Mouse (Mus musculus) mouse embryonic stem cell (cell line): Measurements from ENCODE around the gene Borcs6.
"Not testable (repeated sequence)": the region's sequence is repeated elsewhere in the genome, so short reads cannot be mapped to it uniquely, and the experiment has no call there.

Experiments
- in situ Hi-C, 2 experiments: fragments of 300-500 bp; cut with MboI; formaldehyde crosslinking; loops; 1 replicate in 1 of 2; 3 replicates in 1 of 2; pipeline ENCODE4 v1.14.3; 2019 to 2020; ENCODE audit warnings: low sequenced_read_pairs in 2 of 2, low pct_unique_long_range_greater_than_20kb in 1 of 2, mixed read lengths in 1 of 2; ENCODE audit not compliant: unreplicated experiment in 1 of 2

Gene Borcs6

DNA sequence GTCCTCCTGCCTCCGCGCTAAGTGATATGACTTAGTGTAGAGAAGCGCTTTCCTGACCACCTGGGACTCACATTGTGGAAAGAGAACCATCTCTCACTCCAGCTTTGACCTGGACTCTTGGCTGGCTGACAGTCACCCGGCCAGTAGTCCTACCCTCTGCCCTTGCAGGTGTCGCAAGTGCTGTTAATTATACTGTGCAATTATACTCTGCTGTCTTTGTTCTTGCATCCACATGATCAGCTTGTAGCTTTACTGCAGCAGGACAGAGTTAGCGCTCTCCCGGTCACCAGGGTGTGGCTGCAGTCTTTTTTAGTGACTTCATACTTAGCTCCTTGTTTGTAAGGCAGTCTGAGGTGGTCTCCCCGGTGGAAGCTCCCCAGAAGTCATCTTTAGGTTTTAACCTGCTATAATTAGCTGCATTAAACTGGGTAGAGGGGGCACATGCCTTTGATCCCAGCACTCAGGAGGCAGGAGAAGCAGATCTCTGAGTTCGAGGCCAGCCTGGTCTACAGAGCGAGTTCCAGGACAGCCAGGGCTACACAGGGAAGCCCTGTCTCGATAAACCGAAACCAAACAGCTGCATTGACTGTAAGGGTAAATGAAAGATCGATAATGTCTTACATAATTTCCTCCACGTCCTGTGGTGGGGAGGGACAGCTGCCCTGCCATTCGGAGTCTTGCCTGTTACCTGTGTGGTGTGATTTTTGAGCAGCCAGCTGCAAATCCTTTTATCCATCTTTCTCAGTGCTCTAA, 20.8 kb downstream of the Borcs6 start:
- in situ Hi-C loops = no loop called here

DNA sequence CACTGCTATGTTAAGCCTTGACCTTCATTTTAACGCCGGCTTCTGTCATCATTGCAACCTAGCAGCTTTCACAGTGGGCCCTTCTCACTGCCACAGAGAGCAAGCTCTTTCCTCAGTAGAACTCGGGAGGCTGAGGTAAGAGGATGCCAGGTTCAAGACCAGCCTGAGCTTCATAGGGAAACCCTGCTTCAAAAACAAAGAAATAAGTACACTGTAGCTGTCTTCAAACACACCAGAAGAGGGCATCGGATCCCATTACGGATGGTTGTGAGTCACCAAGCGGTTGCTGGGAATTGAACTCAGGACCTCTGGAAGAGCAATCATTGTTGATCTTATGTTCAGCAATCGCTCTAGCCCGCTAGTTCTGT, 21.3 kb downstream of the Borcs6 start:
- in situ Hi-C loops = no loop called here

DNA sequence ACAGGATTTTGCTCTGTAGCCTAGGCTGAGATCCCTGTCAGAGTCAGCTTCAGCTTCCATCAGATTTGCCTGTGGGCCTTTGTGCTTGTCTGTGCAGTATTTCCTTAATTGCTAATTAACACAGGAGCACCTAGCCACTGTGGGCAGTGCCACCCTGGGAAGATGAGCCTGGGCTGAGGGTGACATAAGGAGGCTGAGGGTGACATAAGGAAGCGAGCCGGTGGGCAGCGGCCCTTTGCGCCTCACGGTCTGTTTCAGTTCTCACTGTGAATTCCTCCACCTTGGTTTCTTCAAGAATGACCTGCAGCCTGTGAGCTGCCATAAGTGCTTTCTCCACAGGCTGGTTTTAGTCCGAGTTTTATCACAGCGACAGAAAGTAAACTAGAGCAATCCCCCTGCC, 22.1 kb downstream of the Borcs6 start:
- in situ Hi-C loops = no loop called here

DNA sequence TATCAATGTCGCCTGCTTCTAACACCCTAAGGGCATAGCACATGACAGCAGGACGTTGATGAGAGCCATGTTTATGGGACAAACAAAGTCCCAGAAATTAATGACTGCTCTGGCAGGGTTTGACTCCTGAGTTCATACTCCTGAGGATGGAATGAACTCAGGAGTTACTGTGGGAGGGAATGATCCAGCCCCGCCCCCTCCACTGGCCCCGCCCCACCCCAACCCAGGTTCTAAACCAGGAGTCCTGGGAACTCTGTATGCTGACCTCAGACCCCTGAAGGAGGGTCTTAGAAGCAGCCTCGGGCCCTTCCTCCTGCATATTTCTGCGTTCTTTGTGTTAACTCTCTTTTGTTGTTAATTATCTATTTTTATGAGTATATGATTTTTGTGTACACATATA, 26.1 kb downstream of the Borcs6 start:
- in situ Hi-C loops = no loop called here

DNA sequence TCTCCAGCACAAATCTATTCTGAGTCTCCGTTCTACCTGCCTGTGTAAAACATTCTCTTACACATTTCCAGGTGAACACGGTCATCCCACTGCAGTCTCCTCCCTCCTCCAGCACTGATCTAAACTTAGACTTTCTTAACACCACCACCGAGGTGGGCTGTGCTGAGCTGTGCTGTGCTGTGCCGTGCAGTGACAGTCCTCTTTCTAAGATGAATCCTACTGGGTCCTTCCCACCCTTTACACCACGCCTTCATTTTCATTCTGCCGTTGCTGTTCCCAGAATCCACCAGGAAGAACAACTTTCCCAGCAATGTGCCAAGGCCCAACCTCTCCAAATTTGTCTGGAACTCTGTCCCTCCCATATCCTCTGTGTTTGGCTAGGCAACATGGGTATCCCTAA, 26.9 kb downstream of the Borcs6 start:
- in situ Hi-C loops = no loop called here

DNA sequence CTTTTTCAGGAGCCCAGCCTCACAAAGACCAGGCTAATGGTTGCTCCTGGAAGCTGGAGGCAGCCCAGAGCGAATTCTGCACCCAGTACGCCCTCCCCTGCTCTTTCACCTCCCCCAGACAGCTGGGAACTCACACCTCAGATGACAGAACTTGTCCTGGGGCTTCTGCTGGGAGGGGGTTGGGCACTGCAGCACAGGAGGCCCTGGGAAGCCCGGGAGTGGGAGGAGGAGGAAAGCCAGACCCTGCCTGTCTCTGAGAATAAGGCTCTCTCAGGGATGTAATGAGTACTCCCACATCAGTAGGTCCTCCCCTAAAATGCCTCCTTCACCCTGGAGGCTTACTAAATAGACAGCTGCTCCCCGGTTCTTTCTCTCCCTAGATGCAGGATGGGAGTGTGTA, 27.6 kb downstream of the Borcs6 start:
- in situ Hi-C loops = no loop called here

DNA sequence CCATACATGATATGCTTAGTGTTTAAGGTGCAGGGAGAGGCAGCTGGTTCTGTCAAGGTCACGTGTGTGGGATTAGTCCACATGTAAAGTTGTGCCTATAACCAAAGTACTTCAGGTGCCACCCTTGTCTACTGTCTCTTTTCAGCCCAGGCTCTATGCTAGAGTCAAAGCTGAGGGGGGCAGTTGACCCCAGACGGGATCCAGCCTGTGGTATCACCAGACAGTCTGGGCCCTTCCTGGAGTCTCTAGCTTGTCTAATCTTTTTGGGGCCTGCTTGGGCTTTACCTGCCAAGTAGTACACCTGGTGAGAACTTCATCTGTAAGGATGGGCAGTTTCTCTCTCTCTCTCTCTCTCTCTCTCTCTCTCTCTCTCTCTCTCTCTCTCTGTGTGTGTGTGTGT, 28.1 kb downstream of the Borcs6 start:
- in situ Hi-C loops = no loop called here

DNA sequence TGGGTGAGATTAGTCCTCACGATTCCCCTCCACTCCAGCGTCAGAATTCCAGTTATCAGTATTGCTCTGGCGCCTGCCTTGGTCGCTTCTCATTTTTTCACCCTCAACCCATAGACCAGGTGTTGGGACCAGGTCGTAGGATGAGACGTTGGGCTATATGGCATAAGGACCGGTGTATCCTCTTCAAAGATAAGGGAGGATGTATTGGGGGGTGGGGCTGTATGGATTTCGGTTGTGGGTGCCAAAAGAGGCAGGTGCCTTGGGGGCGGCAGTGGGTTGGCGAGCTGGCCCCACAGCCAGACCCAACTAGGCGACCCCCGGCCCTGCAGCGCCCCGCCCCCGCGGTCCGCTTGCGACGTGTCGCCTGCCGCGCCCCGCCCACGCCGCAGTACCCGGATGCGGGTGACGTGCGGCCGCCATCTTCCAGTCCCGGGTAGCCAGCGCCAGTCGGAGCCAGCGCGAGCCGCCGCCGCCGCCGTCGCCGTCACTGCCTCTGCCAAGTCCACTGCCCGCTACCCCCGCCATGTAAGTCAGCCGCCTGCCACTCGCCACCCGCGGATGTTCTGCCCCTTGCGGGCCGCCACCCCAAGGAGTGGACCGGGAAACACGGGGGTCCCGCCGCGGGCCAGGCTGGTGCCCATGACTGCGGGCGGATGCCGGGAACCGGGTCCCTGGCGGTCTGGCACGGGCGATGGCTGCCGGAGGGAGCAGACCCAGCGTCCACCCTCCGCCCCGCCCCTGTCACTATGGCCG, 28.8 kb downstream of the Borcs6 start, which contains the start of gene Vamp2:
Gene Vamp2, plus strand, starts transcription at position 388 of the 753 bp plus-strand sequence.
- in situ Hi-C loops = no loop called here

DNA sequence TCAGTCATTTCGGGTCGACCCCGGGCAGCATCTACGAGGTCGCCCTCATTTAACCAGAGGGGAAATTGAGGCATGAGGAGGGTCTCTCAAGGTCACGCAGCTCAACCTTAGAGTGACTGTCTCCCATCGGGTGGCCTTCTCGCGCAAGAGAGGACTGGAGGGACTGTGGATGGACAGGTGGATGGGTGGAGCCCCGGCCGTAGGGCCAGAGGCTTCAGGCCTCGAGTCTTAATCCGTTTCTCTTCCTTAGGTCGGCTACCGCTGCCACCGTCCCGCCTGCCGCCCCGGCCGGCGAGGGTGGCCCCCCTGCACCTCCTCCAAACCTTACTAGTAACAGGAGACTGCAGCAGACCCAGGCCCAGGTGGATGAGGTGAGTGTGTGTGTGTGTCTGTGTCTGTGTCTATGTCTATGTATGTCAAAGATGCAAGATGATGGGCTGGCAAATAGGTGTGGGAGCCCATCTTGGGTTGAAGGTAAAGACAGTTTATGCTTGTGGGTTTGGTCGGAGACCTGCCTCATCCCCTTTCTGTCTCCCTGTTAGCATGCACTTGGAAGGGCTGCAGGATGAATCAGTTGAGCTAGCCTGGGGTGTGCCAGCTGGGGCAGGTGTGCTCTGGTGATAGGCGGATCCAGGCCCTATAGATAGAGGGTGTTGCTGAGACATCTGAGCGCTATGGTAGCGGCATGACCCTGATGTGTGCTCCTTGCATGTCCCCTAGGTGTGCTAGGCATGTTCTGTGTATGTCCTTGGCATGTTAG, 29.5 kb downstream of the Borcs6 start:
- in situ Hi-C loops = no loop called here

DNA sequence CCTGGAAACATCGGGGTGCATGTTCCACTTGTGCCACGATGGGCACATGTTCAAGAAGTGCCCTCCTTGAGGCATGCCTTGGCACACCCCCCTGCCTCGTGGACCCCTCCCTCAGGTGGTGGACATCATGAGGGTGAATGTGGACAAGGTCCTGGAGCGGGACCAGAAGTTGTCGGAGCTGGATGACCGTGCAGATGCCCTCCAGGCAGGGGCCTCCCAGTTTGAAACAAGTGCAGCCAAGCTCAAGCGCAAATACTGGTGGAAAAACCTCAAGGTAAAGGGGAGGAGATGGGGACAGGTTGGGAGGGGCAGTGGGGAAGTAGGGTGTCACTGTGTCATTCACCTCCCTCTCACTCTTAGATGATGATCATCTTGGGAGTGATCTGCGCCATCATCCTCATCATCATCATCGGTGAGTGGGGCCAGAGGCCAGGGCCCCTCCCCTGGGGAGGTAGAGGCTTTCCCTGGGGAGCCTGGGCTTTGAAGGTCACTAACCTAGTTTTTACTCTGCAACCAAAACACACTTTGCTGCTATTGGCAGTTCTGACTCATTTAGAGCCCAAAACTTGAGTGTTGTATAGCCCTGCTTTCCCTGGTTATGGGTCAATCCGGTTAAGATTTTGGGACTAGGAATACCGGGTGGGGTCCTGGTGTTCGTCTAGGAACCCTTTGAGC, 30.2 kb downstream of the Borcs6 start:
- in situ Hi-C loops = no loop called here

DNA sequence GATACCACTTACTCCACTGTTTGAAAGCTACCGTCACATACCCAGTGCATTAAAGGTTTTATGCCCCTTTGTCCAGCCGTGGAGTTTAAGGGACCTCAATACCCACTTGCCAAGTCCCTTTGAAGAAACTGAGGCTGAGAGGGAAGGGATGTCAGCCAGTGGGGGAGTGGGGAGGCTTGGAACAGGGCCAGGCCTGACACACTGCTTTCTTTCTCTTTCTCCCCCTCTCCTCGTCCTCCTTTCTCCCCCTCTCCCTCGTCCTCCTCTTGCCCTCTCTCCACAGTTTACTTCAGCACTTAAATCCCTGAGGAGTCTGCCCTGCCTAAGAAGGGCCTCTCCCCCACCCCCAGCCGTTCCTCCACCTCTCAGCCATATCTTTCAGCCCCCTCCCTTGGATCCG, 30.9 kb downstream of the Borcs6 start:
- in situ Hi-C loops = no loop called here

DNA sequence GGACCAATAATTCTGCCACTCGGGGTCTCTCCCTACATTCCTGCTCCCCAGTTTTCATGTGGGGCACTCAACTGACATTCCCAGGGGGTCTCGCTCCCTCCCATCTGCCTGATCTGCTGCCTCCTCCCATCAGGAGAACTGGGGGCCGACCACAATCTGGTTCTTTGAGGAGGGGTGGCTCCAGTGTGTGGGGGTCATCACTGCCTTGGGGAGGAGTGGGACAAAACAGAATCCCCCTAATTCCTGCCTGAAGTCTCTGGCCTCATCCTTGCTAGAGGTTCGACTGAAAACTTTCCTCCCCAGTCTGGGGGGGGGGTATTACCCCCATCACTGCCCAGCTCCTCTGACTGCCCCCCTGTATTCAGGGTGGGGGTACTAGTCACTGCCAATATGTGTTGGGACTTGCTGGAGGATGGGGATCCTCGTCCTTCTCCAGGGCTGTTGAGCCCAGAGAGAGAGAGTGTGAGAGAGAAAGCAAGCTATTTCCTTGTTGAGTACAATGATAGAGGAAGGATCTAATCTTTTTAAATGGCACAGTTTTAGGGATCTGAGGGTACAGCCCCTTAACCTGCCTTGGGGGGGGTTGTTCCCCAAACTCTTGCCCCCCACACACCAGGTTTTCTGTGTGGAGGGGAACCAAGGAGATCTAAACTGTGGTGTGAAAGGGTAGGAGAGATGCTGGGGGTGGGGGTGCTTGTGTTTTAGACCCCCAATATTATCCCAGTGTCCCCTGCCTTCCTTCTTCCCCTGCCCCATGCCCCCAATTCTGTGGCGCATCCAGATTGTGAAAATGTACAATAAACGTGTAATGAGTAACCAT, 32.3 kb downstream of the Borcs6 start:
- in situ Hi-C loops = no loop called here

DNA sequence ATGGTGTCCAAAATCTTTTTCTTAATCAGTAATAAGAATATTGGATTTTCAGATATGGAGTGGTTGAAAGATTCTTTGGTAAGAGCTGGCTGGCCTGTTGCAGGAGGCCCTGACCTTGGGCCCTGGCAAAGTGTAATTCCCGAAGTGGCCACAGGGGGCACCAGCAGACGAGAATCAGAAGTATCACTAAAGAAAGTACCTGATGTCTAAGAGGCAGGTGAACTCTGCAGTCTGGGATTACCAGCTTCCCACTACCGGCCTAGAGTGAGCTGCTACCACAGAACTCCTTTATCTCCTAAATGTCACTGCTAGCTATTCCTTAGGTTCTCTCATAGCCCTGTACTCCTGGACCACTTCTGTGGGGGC, 32.9 kb downstream of the Borcs6 start:
- in situ Hi-C loops = no loop called here

DNA sequence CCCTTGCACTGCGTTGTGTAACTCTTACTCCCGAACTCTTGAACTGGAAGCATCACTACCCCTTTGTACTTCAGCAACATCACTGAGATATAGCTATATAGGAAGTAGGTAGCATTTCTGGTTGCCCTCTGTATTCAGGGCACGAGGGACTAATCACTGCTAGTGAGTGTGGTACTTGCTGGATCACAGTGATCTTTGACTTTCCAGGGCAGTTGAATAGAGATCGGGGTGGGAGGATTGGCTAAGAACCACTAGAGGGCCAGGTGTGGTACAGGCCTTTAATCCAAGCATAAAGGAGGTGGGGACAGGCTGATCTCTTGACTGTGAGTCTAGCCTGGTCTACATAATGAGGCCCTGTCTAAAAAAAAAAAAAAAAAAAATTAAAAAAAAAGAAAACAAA, 33.4 kb downstream of the Borcs6 start:
- in situ Hi-C loops = no loop called here

DNA sequence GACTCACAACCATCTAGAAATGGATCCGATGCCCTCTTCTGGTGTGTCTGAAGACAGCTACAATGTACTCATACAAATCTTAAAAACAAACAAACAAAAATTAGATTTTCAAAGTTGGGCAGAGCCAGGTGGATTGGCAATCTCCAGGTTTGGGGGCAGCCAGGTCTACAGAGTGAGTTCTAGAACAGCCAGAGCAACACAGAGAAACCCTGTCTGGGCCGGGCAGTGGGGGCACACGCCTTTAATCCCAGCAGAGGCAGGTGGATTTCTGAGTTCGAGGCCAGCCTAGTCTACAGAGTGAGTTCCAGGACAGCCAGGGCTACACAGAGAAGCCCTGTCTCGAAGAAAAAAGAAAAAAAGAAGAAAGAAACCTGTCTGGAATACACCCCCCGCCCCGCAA, 34.3 kb downstream of the Borcs6 start:
- in situ Hi-C loops = not testable (repeated sequence)

DNA sequence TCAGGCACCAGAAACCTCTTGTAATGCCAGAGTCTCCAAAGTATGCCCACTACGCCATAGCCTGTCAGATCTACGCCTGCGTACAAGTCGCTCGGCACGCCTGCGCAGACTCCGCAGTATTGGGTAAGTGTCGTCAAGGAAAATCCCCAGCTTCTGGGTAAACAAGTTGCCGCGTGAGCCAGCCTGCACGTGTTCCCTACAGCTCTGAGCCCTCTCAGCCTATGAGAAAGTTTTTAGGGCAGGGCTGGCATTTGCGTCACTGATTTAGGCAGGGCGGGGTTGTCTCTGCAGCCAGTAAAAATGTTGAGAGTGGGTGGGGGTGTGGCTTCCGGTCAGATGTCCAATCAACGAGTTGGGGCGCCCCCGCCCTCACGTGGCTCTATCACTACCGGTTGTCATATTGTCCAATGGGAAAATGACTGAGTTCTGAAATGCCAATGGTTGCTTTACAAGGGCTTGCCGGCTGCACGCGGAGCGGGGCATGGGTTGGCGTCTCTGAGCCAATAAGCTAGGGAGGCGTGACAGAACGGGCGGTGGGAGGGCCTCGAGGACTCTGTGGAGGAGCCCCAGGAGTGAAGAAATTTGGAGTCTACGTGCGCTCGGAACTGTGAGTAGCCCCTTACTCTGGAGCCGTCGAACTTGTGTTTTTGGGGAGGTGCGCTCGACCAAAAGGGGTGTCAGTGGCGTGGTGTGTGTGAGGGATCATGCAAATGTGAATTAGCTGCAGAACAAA, 35.3 kb downstream of the Borcs6 start, which contains the start of gene Per1:
Gene Per1, plus strand, starts transcription at position 521 of the 733 bp plus-strand sequence.
- in situ Hi-C loops = no loop called here

DNA sequence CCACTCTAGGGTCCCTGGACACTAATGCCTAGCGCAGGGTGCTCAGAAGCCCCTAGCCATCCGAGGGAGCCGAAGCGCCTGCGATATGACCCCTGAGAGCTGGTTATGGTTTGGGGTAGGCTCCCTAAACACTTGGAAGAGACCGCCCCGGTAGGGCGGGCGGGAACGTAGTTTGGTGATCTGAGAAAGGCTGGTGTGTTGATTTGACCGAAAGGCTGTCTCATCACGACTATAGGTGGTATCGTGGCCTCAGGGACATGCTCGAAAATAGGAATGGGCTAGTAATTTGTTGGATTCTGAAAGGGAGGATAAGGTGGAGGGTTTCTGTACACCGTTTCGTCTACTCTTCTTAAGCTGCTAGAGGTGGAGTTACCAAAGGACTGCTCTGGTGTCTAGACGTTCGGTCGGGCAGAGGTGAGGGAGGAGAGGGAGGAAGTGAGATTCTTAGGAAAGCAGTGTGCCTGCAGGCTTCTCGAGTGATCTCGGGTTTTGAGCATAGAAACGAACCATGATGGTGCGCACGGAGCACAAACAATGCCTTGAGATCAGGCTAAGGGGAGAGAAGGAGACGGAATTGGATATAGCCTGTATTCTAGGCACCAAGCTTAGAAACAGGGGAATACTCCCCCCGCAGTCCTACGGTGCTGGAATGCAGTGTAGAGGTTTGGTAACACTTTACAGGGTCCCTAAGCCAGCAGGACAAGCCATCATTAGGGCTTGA, 36.2 kb downstream of the Borcs6 start:
- in situ Hi-C loops = no loop called here
